Comparison of ENCODE assay signal across 27 mouse cellular contexts in the genomic region with DNA sequence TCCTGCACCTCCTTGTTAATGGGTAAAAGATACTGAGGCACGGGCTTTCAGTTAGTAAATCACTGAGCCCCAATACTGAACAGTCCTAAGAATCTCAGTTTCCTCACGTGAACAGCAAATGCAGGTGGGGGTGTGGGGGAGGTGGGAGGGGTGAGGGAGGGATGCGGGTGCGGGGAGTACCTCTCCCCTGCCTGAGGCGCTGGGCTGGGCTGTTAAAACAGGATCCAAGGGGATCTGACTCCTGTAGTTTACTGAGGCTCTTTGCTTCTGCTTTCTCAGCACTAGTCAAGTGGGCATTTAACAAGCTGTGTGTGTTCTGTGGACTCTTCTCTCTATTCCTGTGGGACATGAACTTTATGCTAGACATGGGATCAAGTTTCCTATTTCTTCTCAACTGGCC.
A peak's percentile ranks its signal among the peaks of the same experiment; 100 is the strongest.
DNase-seq lines count a peak whose midpoint lies in the region; ATAC-seq and TF ChIP-seq lines count a peak whose summit lies in the region.
"Had no signal": no experiment of that assay in that cellular context is flagged by ENCODE, and none has a peak within 500 bp of the region (broad histone marks: within the 10 kb centered on the region; RNA-seq: fewer than 3 reads in every experiment).

No protein-coding gene starts in this region.

- DNase-seq in lung, embryonic 14.5 days: no peak
- no peak for DNase-seq in lung, postnatal 10 days
- peak; percentile 60 for DNase-seq in ES-CJ7 (ENCODE audit: low read depth, low spot score)
- peak; percentile 14 for DNase-seq in embryonic facial prominence, embryonic 11.5 days (ENCODE audit: low spot score)
- no peak for DNase-seq in heart, adult 8-10 months (ENCODE audit: low spot score)
- no peak for DNase-seq in B cell, adult 2 months
- DNase-seq: adrenal gland, postnatal 25 days; cerebellum, adult 11-12 months; cerebellum, postnatal 10 days; gastrocnemius, adult 2 months; gastrocnemius, postnatal 36 days; heart, adult 18-20 months; heart, postnatal 4 days; kidney, adult 8-10 months; liver, postnatal 0 days; right cerebral cortex, postnatal 25 days; thymus, postnatal 14 days had no signal

- TF ChIP-seq CTCF in lung, embryonic 14.5 days (IDR thresholded peaks at IDR 0.05; ENCODE audit: low read depth): no peak

- H3K4me2 ChIP-seq in lung, embryonic 14.5 days: no peak overlapping the region
- H3K4me2 ChIP-seq in embryonic facial prominence, embryonic 11.5 days (ENCODE audit: low read depth, low read length): no peak overlapping the region
- no peak overlapping the region for H3K4me2 ChIP-seq in limb, embryonic 13.5 days (replicated peaks)
- H3K4me2 ChIP-seq: forebrain, embryonic 13.5 days; heart, embryonic 12.5 days; hindbrain, embryonic 13.5 days; liver, embryonic 12.5 days; midbrain, embryonic 11.5 days; stomach, embryonic 15.5 days had no signal

- H3K27ac ChIP-seq in lung, embryonic 14.5 days (ENCODE audit: low read depth): peak overlapping the region; percentile 26; the same call in 1 of the 2 replicates
- H3K27ac ChIP-seq in embryonic facial prominence, embryonic 11.5 days (replicated peaks; ENCODE audit: low read depth, low read length): no peak overlapping the region
- no peak overlapping the region for H3K27ac ChIP-seq in limb, embryonic 13.5 days
- H3K27ac ChIP-seq: forebrain, embryonic 13.5 days; gastrocnemius, adult 2 months; hindbrain, embryonic 13.5 days; kidney, postnatal 0 days; liver, embryonic 12.5 days; stomach, embryonic 15.5 days had no signal

- H3K36me3 ChIP-seq in lung, embryonic 14.5 days (ENCODE audit: insufficient read depth): no peaks in the 10 kb centered on the region
- no peaks in the 10 kb centered on the region for H3K36me3 ChIP-seq in embryonic facial prominence, embryonic 11.5 days (replicated peaks; ENCODE audit: control insufficient read depth, insufficient read depth, low read depth, low read length)
- no peaks in the 10 kb centered on the region for H3K36me3 ChIP-seq in limb, embryonic 13.5 days
- H3K36me3 ChIP-seq: heart, embryonic 12.5 days; hindbrain, embryonic 13.5 days; liver, embryonic 12.5 days; stomach, embryonic 15.5 days had no signal

- no peaks in the 10 kb centered on the region for H3K9me3 ChIP-seq in lung, embryonic 14.5 days (ENCODE audit: low read depth, low read length)
- no peaks in the 10 kb centered on the region for H3K9me3 ChIP-seq in embryonic facial prominence, embryonic 11.5 days (replicated peaks; ENCODE audit: control insufficient read depth, low read length)
- no peaks in the 10 kb centered on the region for H3K9me3 ChIP-seq in limb, embryonic 13.5 days
- H3K9me3 ChIP-seq: forebrain, embryonic 13.5 days; heart, embryonic 12.5 days; hindbrain, embryonic 13.5 days; liver, embryonic 12.5 days; stomach, embryonic 15.5 days had no signal

- H3K9ac ChIP-seq in lung, embryonic 14.5 days: no peak overlapping the region
- no peak overlapping the region for H3K9ac ChIP-seq in embryonic facial prominence, embryonic 11.5 days (replicated peaks; ENCODE audit: low read length)
- H3K9ac ChIP-seq in limb, embryonic 13.5 days: no peak overlapping the region
- H3K9ac ChIP-seq: forebrain, embryonic 13.5 days; heart, embryonic 12.5 days; hindbrain, embryonic 13.5 days; liver, embryonic 12.5 days; liver, postnatal 0 days; stomach, embryonic 15.5 days had no signal

- H3K4me1 ChIP-seq in lung, embryonic 14.5 days (ENCODE audit: insufficient read depth): peaks cover 16% of the 10 kb centered on the region
- no peaks in the 10 kb centered on the region for H3K4me1 ChIP-seq in embryonic facial prominence, embryonic 11.5 days (ENCODE audit: control insufficient read depth, insufficient read depth, low read length)
- H3K4me1 ChIP-seq in limb, embryonic 13.5 days: peaks cover 38% of the 10 kb centered on the region

- no peak for ATAC-seq in lung, embryonic 14.5 days (ENCODE audit: insufficient read depth)
- ATAC-seq in embryonic facial prominence, embryonic 11.5 days (replicated peaks; ENCODE audit: insufficient number of reproducible peaks, low FRiP score, low TSS enrichment, low read depth): no peak
- ATAC-seq in limb, embryonic 13.5 days (ENCODE audit: low FRiP score, low read depth): 0 out of 2 replicates have a peak, but pooled peaks have one; percentile 48
- ATAC-seq: forebrain, embryonic 13.5 days; intestine, embryonic 16.5 days; liver, embryonic 12.5 days; liver, postnatal 0 days; midbrain, embryonic 16.5 days had no signal

- no peak overlapping the region for H3K4me3 ChIP-seq in lung, embryonic 14.5 days (ENCODE audit: low read depth, low read length)
- H3K4me3 ChIP-seq in embryonic facial prominence, embryonic 11.5 days (ENCODE audit: low read depth, low read length): no peak overlapping the region
- no peak overlapping the region for H3K4me3 ChIP-seq in limb, embryonic 13.5 days
- H3K4me3 ChIP-seq: forebrain, embryonic 13.5 days; gastrocnemius, adult 2 months; heart, embryonic 12.5 days; hindbrain, embryonic 13.5 days; liver, embryonic 12.5 days; stomach, embryonic 15.5 days had no signal

- H3K27me3 ChIP-seq in lung, embryonic 14.5 days (ENCODE audit: insufficient read depth, low read length): no peaks in the 10 kb centered on the region
- H3K27me3 ChIP-seq in embryonic facial prominence, embryonic 11.5 days (ENCODE audit: control insufficient read depth, insufficient read depth, low read length): no peaks in the 10 kb centered on the region
- H3K27me3 ChIP-seq in limb, embryonic 13.5 days: no peaks in the 10 kb centered on the region
- H3K27me3 ChIP-seq: forebrain, embryonic 13.5 days; heart, embryonic 12.5 days; liver, embryonic 12.5 days; stomach, embryonic 15.5 days had no signal

- 44% methylated on average over 5 of the region's 5 CpGs for WGBS in lung, embryonic 14.5 days
- 21% methylated on average over 5 of the region's 5 CpGs for WGBS in embryonic facial prominence, embryonic 11.5 days
- WGBS in limb, embryonic 13.5 days: 11% methylated on average over 5 of the region's 5 CpGs

Comparison
In these comparisons a context has a peak if more than half of its experiments do, and no peak if none do; other contexts are left out.
1. DNase-seq: peak in ES-CJ7 (single experiment) and embryonic facial prominence, embryonic 11.5 days (single experiment); none in lung, embryonic 14.5 days (single experiment), lung, postnatal 10 days (single experiment), heart, adult 8-10 months (single experiment) and B cell, adult 2 months (0 of 2).